Mouse (Mus musculus) cerebellum, adult 2 months (tissue): ENCODE results near the gene Car11.

Experiments
- CTCF ChIP-seq: fragments of 200-500 bp; IDR thresholded peaks from 2 replicates; pipeline ENCODE4 v1.5.1; 2011; ENCODE audit warnings: low read depth, mild to moderate bottlenecking, control low read depth, low read length, moderate library complexity, borderline replicate concordance; ENCODE audit not compliant: insufficient read depth
- POLR2A ChIP-seq: fragments of 200-500 bp; IDR thresholded peaks from 2 replicates; pipeline ENCODE4 v1.6.1; 2011; ENCODE audit warnings: low read length, control low read depth, borderline replicate concordance; ENCODE audit not compliant: insufficient read depth

GRCm38 (mm10) chr7:45747450-45747849, 47.8 kb downstream of the Car11 start:
- no peak for TF ChIP-seq CTCF
- no peak for TF ChIP-seq POLR2A
